Mouse (Mus musculus) CH12.LX (cell line): ENCODE measurements at regions not wholly inside any gene's neighbourhood (a gene's known extent, or its start where the extent isn't known, plus 50 kb on each side); places are given as distances from the start of the nearest gene placed in this dataset.

Experiments
- DNase-seq: peaks from one replicate; pipeline ENCODE4 v3.0.0-alpha.2; 2013; ENCODE audit errors: extremely low read depth
- H3K27ac ChIP-seq: 2 replicates; pipeline ENCODE4 v1.5.1; 2012; ENCODE audit warnings: low read depth, mild to moderate bottlenecking, control low read depth, moderate library complexity; ENCODE audit not compliant: insufficient read depth
- H3K27me3 ChIP-seq: replicated peaks from 2 replicates; pipeline ENCODE3; 2012; ENCODE audit warnings: inconsistent platforms
- H3K36me3 ChIP-seq, 2 experiments: replicated peaks in 1 of 2; 2 replicates each; pipeline versions ENCODE3 to v1.6.1; 2012; ENCODE audit warnings: inconsistent platforms in 1 of 2, low read length in 1 of 2, mild to moderate bottlenecking in 1 of 2, mixed read lengths in 1 of 2, moderate library complexity in 1 of 2; ENCODE audit not compliant: control insufficient read depth in 1 of 2, insufficient read depth in 1 of 2
- H3K4me1 ChIP-seq, 2 experiments: 2 replicates each; pipeline ENCODE4 v1.6.1; 2012; ENCODE audit warnings: inconsistent platforms in 1 of 2, moderate library complexity in 1 of 2; ENCODE audit not compliant: insufficient read depth in 2 of 2, control insufficient read depth in 1 of 2
- H3K4me2 ChIP-seq: 2 replicates; pipeline ENCODE4 v1.6.1; 2012; ENCODE audit warnings: low read depth, mild to moderate bottlenecking, control low read depth; ENCODE audit not compliant: poor library complexity, insufficient read depth, severe bottlenecking
- H3K4me3 ChIP-seq, 3 experiments: fragments of 150-350 bp in 1 of 3; sonication (generic) in 1 of 3; replicated peaks in 1 of 3; 2 replicates each; pipeline versions ENCODE3 to v1.5.1; 2011 to 2012; ENCODE audit warnings: low read depth in 2 of 3, low read length in 2 of 3, mild to moderate bottlenecking in 2 of 3, moderate library complexity in 2 of 3, control low read depth in 1 of 3, improper control_type of control experiment in 1 of 3, inconsistent platforms in 1 of 3, mixed read lengths in 1 of 3; ENCODE audit not compliant: poor library complexity in 1 of 3
- H3K79me2 ChIP-seq: replicated peaks from 2 replicates; pipeline ENCODE4 v1.6.1; 2012; ENCODE audit warnings: mild to moderate bottlenecking, moderate library complexity; ENCODE audit not compliant: control insufficient read depth, poor library complexity, insufficient read depth, severe bottlenecking; ENCODE audit errors: extremely low read depth
- H3K9ac ChIP-seq: 2 replicates; pipeline ENCODE4 v1.6.1; 2012; ENCODE audit warnings: low read depth, mild to moderate bottlenecking, control low read depth, moderate library complexity; ENCODE audit not compliant: insufficient read depth
- H3K9me3 ChIP-seq: replicated peaks from 2 replicates; pipeline ENCODE3; 2012; ENCODE audit warnings: low read length, inconsistent platforms, mixed read lengths
- BHLHE40 ChIP-seq: IDR thresholded peaks from 2 replicates; pipeline ENCODE4 v1.6.1; 2011; ENCODE audit warnings: mild to moderate bottlenecking, low read depth, low read length, improper control_type of control experiment
- E2F4 ChIP-seq: IDR thresholded peaks from 2 replicates; pipeline ENCODE4 v1.6.1; 2011; ENCODE audit warnings: low read depth, low read length, improper control_type of control experiment; ENCODE audit not compliant: insufficient replicate concordance
- ELF1 ChIP-seq: IDR thresholded peaks from 2 replicates; pipeline ENCODE4 v1.6.1; 2014; ENCODE audit warnings: low read depth, mild to moderate bottlenecking, inconsistent platforms, low read length, improper control_type of control experiment
- EP300 ChIP-seq: IDR thresholded peaks from 2 replicates; pipeline ENCODE4 v1.6.1; 2011; ENCODE audit warnings: low read length, improper control_type of control experiment
- ETS1 ChIP-seq: conservative IDR thresholded peaks from 2 replicates; pipeline ENCODE4 v1.6.1; 2012; ENCODE audit warnings: low read depth, mild to moderate bottlenecking, inconsistent platforms, low read length, improper control_type of control experiment, moderate library complexity
- IRF4 ChIP-seq: IDR thresholded peaks from 2 replicates; pipeline ENCODE4 v1.6.1; 2014; ENCODE audit warnings: low read depth, mild to moderate bottlenecking, inconsistent platforms, low read length, improper control_type of control experiment
- KAT2A ChIP-seq: IDR thresholded peaks from 2 replicates; pipeline ENCODE4 v1.6.1; 2012; ENCODE audit warnings: low read length, improper control_type of control experiment, inconsistent platforms; ENCODE audit not compliant: insufficient replicate concordance
- MAZ ChIP-seq: IDR thresholded peaks from 2 replicates; pipeline ENCODE4 v1.6.1; 2012; ENCODE audit warnings: low read depth, mild to moderate bottlenecking, inconsistent platforms, low read length, improper control_type of control experiment, moderate library complexity
- MXI1 ChIP-seq: IDR thresholded peaks from 2 replicates; pipeline ENCODE4 v1.6.1; 2011; ENCODE audit warnings: mild to moderate bottlenecking, low read depth, low read length, improper control_type of control experiment
- NELFE ChIP-seq: IDR thresholded peaks from 2 replicates; pipeline ENCODE4 v1.6.1; 2011; ENCODE audit warnings: low read depth, low read length, improper control_type of control experiment
- NRF1 ChIP-seq: IDR thresholded peaks from 2 replicates; pipeline ENCODE4 v1.6.1; 2014; ENCODE audit warnings: low read depth, mild to moderate bottlenecking, inconsistent platforms, low read length, improper control_type of control experiment, moderate library complexity
- PAX5 ChIP-seq: IDR thresholded peaks from 2 replicates; pipeline ENCODE4 v1.6.1; 2012; ENCODE audit warnings: low read length, inconsistent platforms, mixed read lengths
- POLR2A ChIP-seq: IDR thresholded peaks from 2 replicates; pipeline ENCODE4 v1.6.1; 2011; ENCODE audit warnings: low read depth, mild to moderate bottlenecking, improper control_type of control experiment, low read length
- POLR2AphosphoS2 ChIP-seq: IDR thresholded peaks from 2 replicates; pipeline ENCODE4 v1.6.1; 2011; ENCODE audit warnings: low read depth, low read length, improper control_type of control experiment
- SIN3A ChIP-seq: IDR thresholded peaks from 2 replicates; pipeline ENCODE4 v1.6.1; 2012; ENCODE audit warnings: low read length, improper control_type of control experiment, inconsistent platforms
- TBP ChIP-seq: conservative IDR thresholded peaks from 2 replicates; pipeline ENCODE4 v1.6.1; 2011; ENCODE audit warnings: low read depth, low read length, improper control_type of control experiment
- TCF12 ChIP-seq: IDR thresholded peaks from 2 replicates; pipeline ENCODE4 v1.6.1; 2014; ENCODE audit warnings: low read depth, mild to moderate bottlenecking, inconsistent platforms, low read length, improper control_type of control experiment
- UBTF ChIP-seq: IDR thresholded peaks from 2 replicates; pipeline ENCODE4 v1.6.1; 2012; ENCODE audit warnings: low read depth, mild to moderate bottlenecking, inconsistent platforms, low read length, improper control_type of control experiment, moderate library complexity
- USF1 ChIP-seq: IDR thresholded peaks from 2 replicates; pipeline ENCODE4 v1.6.1; 2014; ENCODE audit warnings: low read depth, mild to moderate bottlenecking, inconsistent platforms, low read length, improper control_type of control experiment
- ZC3H11A ChIP-seq: IDR thresholded peaks from 2 replicates; pipeline ENCODE4 v1.6.1; 2012; ENCODE audit warnings: low read depth, mild to moderate bottlenecking, inconsistent platforms, low read length, improper control_type of control experiment
- ZKSCAN1 ChIP-seq: IDR thresholded peaks from 2 replicates; pipeline ENCODE4 v1.6.1; 2012; ENCODE audit warnings: low read depth, inconsistent platforms, low read length, improper control_type of control experiment, borderline replicate concordance
- ZNF384 ChIP-seq: IDR thresholded peaks from 2 replicates; pipeline ENCODE4 v1.6.1; 2012; ENCODE audit warnings: low read depth, low read length, improper control_type of control experiment, inconsistent platforms
- dilution Hi-C: fragments of 300-500 bp; cut with MboI; formaldehyde crosslinking; loops from 2 replicates; pipeline ENCODE4 v1.14.3; 2020; ENCODE audit warnings: low sequenced_read_pairs; ENCODE audit not compliant: extremely low pct_unique_long_range_greater_than_20kb, extremely low pct_ligation_motif_present
- in situ Hi-C: fragments of 300-500 bp; cut with MboI; formaldehyde crosslinking; loops from 3 replicates; pipeline ENCODE4 v1.14.3; 2019; ENCODE audit warnings: low sequenced_read_pairs, low pct_ligation_motif_present, low pct_unique_long_range_greater_than_20kb, mixed read lengths

DNA sequence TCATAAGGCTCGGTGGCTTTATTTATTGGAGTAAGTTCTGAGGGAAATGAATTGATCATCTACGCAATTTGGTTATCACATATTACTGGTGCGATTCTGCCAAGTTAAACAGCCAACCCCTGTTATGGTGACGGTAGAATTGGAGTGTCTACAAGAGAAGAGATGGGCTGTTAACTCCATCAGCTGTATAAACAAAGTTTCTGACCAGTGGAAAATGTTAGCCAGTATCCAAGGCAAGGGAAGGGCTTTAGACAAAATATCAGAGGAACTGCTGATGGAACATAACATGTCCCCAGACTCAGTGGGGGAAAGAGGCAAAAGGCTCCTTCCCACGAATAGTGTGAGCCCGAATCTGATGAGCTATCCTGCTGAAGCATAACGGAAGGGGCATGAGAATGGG is 560.9 kb downstream of the Ebf1 start (continued):
- TF ChIP-seq KAT2A (no peak), MAZ (no peak)

DNA sequence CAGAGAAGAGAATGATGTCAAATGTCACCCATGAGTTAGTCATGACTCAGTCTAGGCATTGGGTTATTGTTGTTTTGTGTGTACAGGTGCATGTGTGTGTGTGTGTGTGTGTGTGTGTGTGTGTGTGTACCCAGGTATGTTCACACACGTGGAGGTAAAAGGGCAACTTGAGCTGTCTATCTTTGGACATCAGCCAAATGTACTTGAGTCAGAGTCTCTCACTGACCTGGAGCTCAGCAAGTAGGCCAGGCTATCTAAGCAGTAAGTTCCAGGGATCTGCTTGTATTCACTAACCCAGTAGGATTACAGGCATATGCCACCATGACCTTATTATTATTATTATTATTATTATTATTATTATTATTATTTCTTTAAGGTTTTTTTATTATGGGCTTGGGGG is 561.9 kb downstream of the Ebf1 start:
- Histone ChIP-seq H3K9ac (no peak overlapping the region), H3K4me1 (0 out of 4 replicates have a peak, but pooled peaks cover 0 to 3% of the 10 kb centered on the region in 2 experiments), H3K36me3 (no peaks in the 10 kb centered on the region), H3K27ac (no peak overlapping the region), H3K4me3 (no peak overlapping the region), H3K9me3 (no peaks in the 10 kb centered on the region), H3K27me3 (no peaks in the 10 kb centered on the region), H3K79me2 (no peaks in the 10 kb centered on the region), H3K4me2 (no peak overlapping the region)
- dilution Hi-C loops, result no loop called here
- no peak for DNase-seq
- in situ Hi-C loops, result no loop called here
- no peak for TF ChIP-seq ELF1
- no peak for TF ChIP-seq ZNF384
- TF ChIP-seq IRF4, result no peak
- TF ChIP-seq POLR2AphosphoS2, result no peak
- TF ChIP-seq SIN3A, result no peak
- TF ChIP-seq ETS1, result no peak
- TF ChIP-seq MXI1, result no peak
- TF ChIP-seq UBTF, result no peak
- no peak for TF ChIP-seq NRF1
- TF ChIP-seq NELFE, result no peak
- no peak for TF ChIP-seq BHLHE40
- no peak for TF ChIP-seq POLR2A
- no peak for TF ChIP-seq ZC3H11A

DNA sequence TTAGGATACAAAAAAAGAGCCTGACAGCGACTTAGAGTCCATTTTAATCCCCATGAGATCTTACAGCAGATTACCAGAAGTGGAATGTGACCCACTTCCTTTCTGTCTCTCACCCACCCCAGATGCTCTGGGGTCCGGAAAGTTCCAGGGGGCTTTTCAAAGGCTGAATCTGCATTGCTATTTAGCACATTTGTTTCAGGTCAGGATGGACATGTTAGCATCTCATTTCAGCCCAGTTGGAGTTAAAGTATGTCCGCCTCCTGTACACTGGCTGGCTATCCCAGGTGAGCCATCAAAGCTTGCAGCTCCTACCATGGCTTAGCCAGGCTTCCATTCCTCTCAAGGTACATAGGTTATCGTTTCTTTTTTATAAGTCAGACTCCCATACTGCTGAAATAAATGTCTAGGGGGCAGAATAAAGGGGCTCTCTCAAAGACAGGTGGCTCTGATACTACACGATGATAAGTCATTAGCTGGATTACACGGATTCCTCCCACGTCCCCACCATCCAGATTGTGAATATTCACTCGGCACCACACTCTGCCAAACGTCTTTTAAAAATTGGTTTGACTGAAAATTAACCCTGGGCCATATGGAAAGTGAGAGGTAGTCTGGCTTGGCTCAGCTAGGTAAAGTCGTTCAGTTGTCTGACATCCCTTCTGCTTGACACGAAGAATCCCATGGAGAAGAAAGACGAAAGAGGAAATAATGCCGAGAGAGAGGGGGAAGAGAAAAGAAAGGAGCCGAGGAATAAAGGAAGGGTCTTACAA is 573.7 kb downstream of the Ebf1 start:
- DNase-seq, result no peak
- dilution Hi-C loops, result no loop called here
- Histone ChIP-seq H3K79me2 (no peaks in the 10 kb centered on the region), H3K9ac (no peak overlapping the region), H3K27me3 (no peaks in the 10 kb centered on the region), H3K27ac (no peak overlapping the region), H3K9me3 (no peaks in the 10 kb centered on the region), H3K36me3 (no peaks in the 10 kb centered on the region), H3K4me2 (no peak overlapping the region), H3K4me3 (no peak overlapping the region), H3K4me1 (no peaks in the 10 kb centered on the region; a peak in 1 of 4 replicates)
- TF ChIP-seq USF1 (no peak), ZKSCAN1 (no peak), E2F4 (no peak), EP300 (no peak), POLR2AphosphoS2 (no peak), TBP (no peak), TCF12 (no peak), SIN3A (no peak), MAZ (no peak), MXI1 (no peak), PAX5 (no peak)
- in situ Hi-C loops, result no loop called here
